Mouse (Mus musculus) megakaryocyte, embryonic 14.5 days (primary cell): ENCODE data around the gene Dglucy.

Experiments used
- FLI1 ChIP-seq: IDR thresholded peaks from 2 replicates; pipeline ENCODE4 v1.6.1; 2012; ENCODE audit warnings: low read length, inconsistent platforms, mixed read lengths
- GATA1 ChIP-seq: IDR thresholded peaks from 3 replicates; pipeline ENCODE4 v1.6.1; 2012; ENCODE audit warnings: mixed read lengths, low read length, inconsistent platforms, borderline replicate concordance

DNA sequence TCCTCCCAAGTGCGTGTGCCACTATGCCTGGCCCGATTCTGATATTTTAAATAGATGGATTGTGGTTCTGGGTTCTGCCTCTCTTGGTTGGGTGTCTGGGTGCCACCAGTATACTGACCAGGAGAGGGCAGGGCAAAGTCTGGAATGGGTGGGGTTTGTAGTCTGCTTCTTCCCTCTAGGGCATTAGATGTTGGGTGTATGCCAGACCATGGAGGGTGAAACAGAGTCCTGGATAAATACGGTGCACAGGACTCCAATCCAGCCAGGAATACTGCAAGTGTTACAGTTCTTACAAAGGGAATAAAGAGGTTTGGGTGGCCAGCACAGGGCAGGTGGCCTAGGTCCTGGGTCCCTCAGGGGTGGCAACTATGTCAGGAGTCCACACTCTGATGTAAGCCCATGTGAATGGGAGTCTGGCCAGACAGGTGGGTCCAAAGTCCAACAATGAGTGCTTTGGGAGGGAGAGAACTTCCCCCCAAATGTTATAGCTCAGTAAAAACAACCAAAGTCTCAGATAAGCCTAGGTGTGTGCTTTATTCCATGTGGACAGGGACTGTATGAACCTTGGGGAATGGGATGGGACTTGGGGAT is 84.1 kb downstream of the Dglucy start:
- TF ChIP-seq GATA1 = no peak
- no peak for TF ChIP-seq FLI1
